Mouse (Mus musculus) urinary bladder, postnatal 36 days (tissue): ENCODE measurements around the gene Mdm4.
"Not testable (repeated sequence)": the region's sequence is repeated elsewhere in the genome, so short reads cannot be mapped to it uniquely, and the experiment has no call there.

Experiments
- DNase-seq, 2 experiments: peaks; one replicate each; pipeline ENCODE4 v3.0.0; 2022; ENCODE audit warnings: low spot score in 2 of 2, mixed read lengths in 1 of 2

Gene Mdm4

DNA sequence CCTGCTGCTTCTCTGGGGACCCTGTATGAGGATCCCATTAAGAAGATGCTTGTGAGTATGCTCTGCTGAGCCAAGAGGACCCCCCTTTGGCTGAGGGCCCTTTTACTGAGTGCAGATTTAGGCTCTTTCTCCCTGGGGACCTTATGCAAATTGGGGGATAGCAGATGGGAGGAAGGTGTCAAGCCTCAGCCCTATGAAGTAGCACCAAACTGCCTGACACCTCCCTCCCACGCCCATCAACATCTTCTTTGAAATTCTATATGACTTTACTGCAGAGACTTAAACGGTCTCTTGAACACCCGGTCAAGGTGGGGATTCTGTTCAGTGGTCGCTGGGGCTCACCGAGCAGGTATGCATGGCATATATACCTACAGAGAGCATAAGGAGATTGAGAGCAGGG, 22.7 kb upstream of the Mdm4 start:
- DNase-seq: no peak

DNA sequence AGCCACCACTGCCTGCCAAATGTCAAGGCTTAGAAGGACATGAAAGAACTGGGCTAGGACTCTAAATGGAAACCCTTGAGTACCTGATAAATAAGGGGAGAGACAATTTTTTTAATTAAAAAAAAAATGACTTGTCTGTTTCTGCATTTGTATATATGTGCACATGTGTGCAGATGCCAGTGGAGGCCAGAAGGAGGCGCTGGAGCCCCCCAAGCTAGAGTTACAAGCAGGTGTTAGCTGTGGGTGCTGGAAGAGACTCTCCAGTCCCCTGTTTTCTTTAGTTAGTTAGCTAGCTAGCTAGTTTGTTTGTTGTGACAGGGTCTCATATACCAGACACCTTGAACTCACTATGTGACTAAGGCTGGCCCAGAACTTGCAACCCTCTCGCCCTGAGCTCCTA, 21.5 kb upstream of the Mdm4 start:
- DNase-seq: no peak

DNA sequence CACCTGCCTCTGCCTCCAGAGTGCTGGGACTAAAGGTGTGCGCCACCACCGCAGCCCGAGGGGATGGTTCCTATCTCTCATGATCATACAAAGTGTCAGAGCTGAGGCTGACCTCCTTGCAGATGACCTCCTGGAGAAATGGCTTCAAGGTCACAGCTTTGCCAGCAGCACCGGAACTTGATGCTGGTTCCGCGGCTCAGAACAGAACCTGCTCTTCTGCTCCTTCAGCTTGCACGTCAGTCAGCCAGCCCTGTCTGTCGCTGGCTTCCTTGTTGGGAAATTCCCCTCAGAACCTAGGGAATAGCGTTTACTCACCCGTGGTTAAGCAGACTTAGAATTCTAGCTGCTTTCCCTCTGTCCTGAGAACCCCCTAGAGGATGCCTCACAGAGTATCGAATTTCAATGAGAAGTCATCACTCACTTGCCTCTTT, 19.7 kb upstream of the Mdm4 start:
- DNase-seq: no peak

DNA sequence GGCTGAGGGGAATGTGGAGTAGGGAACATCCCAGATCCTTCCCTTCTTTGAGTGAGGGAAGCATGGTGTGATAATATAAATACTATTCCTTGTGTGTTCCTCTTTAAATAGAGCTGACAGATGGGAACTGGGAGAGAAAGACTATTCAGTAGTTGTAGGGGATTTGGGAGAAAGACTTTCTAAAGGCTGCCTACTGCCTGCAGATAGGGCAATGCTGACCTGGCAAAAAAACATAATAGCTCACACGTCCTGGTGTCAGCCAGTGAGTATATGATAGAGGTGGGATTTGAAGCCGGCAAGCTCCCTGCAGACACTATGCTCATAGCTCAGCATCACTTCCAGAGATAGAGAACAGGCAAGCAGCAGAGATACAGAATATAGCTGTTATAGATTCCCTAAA, 18.3 kb upstream of the Mdm4 start:
- no peak for DNase-seq

DNA sequence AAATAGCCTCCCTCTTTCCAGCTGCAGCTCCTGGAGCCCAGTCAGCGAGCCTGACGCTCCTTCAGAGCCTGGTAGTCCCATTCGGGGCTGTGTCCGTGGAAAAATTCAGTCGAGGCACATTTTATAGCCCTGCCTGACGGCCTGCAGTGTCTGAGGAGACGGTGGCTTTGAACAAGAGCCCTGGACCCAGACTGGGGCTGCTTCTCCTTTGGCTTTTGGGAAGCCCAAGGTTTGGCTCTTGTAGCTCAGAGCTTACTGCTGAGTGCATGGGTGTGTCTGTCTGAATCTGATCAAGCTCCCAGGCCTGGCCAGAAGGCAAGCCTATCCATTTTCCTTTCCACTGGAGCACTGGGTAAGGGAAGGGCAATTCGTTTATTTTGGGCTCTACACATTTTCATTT, 17.2 kb upstream of the Mdm4 start:
- no peak for DNase-seq

DNA sequence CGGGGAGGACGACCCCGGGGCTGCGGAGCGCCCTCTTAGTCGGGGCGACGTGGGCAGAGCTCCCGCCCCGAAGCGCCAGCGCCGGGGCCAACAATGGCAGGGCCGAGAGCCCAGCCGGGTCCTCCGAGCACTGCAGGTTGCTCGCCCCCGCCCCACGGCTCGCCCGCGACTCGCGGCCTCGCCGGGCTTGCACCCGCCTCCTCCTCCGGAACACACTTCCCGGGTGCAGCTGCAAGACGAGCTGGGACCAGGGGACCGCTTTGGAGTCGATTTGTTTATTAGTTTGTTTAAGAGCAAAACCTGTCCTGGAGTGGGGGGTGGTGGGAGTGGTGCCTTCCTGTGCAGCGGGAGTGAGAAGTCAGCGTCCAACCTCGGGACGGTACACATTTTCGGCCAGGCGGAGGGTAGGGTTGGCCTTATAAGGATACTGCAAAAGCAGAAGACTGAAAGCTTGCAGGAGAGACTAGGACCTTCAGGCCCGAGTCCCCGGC, 16.1 kb upstream of the Mdm4 start:
- DNase-seq: peak; percentile 28 to 43

DNA sequence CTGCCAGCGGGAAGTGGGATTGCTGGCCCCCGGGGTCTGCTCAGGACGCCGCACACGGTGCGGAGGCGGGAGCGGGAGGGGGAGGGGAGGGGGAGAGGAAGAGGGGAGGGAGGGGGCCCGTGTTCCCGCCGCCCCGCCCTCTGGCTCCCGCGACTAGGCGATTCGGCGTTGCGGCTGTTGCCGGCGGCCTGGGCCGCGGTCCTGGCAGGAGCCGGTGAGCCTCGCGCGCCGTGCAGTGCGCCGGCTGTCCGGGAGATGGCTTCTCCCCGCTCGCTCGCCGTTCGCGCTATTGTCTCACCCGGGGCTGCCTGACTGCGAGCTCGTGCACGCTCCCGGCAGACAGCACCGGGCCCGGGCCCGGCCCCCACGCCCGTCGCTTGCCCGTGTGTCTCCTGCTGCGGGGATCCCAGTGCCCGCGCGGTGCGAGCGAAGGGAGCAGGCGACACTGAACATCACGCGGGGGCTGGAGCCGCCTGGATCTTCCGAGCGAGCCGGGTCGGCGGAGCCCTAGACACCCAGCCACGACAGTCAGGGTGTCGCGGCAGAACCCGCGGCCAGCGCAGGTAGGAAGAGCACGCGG, 15.6 kb upstream of the Mdm4 start:
- DNase-seq: peak; percentile 72 to 76

DNA sequence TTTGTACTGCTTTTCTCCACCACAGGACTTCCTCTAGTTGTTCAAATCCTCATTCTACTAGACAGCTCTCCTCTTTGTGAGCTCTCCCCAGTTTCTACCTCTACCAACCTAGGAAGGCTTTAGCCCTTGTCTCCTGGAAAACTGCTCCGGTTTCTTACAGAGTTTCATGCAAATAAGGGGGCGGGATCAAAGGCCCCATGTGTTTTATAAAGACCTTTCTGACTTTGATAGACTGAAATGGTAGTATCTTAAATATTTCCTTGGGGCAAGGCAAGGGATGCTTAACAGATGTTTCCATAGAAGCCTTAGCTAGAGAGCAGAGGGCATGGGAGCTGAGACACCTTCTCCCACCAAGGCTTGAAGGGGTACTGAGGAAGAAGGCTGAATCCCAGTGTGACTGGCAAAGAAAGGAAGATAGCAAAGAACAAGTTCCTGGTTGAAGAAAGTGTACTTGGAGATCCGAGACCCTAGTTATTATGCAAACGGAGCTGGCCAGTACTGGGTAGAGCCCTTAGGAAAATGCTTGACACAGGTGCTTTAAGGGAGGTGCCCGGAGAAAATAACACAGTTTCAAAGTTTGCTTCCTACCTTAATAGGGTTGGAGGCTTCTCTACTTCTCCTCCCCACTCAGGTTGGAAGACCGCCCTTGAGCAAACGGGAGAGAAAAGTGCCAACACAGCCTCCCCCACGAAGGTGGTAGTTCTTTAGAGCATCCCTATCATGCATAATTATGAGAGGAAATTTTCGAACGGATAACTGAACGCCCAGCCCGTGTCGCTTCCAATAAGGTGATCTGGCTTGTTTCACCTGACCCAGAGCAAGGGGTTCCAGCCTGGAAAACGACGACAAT, 14.9 kb upstream of the Mdm4 start, which contains the start of gene Pik3c2b:
Pik3c2b (plus strand) TSS at position 657 of the 850 bp plus-strand sequence.
- no peak for DNase-seq

DNA sequence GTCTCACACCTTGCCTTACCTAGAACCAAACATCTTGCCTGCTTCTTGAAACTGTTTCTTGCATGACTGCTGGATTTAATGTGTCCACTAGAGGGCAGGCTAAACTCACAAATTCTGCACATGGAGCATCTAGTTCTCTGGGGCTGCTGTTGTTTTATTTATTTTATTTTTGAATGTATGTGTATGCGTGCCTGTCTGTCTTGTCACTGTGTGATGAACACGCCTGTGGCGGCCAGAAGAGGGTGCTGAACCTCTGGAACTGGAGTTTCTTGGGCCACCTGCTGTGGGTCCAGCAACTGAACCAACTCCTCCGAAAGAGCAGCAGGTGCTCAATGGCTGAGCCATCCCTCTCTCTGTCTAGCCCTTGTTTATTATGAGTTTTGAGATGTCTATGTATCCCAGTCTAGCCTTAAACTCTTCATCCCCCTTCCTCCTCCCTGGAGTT, 9.2 kb upstream of the Mdm4 start:
- peak; percentile 29 to 49 for DNase-seq

DNA sequence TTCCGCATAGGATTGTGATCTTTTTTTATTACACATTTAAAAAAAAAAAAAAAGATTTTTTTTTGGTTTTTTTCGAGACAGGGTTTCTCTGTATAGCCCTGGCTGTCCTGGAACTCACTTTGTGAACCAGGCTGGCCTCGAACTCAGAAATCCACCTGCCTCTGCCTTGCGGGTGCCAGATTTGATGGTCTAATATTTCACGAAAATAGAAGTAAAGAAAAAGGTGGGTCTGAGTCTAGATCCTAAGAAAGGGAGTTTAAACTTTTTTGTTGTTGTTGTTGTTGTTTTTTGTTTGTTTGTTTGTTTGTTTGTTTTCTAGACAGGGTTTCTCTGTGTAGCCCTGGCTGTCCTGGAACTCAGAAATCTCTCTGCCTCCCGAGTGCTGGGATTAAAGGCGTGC, 4.3 kb upstream of the Mdm4 start:
- not testable (repeated sequence) for DNase-seq

DNA sequence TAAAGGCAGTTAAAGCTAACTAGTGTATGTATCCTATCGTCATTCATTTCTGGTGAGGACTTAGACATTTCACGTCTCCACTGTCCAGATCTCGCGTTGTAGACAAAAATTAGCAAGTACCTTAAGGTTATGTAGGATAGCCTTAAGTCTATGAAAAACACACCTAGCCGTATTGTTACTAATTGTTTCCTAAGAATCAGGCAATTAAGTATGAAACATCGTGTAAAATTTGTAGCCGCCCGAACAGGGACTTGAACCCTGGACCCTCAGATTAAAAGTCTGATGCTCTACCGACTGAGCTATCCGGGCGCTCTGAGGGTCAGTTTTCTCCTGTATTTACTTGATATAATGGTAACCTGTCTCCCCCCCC, 3.7 kb upstream of the Mdm4 start:
- peak in 1 of 2 experiments; percentile 50 for DNase-seq

DNA sequence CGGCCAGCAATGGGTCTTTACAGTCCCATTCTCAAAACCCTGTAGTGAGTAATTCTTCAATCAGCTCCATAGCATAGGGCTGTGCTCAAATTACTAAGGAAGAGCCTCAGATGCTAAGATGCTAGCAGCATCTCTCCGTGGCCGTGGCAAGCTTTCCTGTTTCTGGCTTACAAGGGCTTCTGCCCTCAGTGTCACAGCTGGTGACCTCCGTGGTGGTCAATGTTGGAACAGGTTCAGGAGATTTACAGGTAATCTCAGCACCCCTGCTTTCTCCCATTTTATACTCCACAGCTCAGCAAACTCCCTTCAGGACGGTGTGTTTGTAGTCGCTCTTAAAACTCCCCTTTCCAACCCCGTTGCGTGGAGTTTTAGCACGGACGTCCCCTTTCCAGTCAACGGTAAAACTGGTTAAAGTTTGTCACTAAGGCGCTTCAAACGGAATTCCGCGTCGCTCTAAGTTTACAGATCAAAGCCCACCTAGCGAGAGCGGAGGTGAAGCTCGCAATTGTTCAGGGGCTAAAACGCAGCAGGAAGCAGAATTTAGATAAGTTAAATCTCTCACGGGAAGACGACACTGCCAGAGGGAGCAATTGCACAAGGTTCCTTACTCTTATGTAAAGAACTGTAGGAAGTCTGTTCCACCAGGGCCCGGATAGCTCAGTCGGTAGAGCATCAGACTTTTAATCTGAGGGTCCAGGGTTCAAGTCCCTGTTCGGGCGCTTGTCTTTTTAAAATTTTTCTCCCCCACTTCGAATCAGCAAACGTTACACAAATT, 3.1 kb upstream of the Mdm4 start:
- DNase-seq: peak; percentile 60 to 66

DNA sequence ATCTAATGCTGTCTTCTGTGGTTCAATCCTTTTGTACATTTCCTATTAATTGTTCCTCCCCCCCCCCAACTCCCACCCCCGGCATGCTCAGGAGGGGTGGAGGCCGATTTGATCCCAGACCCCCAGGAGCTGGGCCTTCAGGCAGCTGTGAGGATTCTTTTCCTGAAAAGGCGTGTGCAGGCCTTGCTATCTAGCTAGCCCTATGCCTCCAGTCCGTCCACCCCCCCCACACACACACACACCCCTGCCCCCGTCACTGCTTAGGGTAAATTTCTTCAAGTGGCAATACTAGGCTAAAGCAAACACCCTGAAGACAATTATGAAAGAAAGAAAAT, 2.6 kb upstream of the Mdm4 start:
- DNase-seq: no peak

DNA sequence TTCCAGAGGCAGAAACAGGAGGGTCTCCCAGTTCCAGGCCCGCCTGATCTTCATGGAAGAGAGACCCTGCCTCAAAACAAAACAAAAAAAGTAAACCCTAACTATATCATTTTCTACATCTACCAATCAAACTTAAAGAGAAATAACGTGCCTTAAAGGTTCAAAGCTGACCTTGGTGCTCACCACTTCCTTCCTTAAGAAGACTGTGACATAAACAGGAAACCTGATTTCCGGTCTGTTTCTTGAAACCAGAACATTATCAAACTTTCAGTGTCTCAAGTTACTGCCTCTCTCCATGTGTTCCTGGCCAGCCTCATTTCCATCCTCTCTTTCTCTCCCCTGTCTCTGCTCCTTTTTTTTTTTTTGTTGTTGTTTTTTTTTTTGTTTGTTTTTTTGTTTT, 617 bp downstream of the Mdm4 start:
- no peak for DNase-seq

DNA sequence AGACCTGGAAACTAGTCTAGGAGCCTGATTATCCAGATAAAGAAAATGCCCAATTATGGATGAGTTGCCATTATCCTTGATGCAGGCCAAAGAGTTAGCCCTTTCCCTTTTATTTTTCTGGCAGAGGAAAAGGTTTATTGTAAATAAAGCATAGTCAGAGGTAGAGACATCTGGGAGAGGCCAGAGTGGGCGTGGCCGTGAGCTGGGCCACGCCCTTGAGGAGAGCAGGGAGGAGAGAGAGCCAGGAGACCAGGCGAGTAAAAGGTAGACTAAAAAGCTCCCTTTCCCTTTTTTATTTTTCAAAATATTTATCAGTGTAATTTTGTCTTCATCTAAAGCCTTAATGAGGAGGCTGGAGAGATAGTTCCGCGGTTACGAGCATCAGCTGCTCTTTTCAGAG, 2.4 kb downstream of the Mdm4 start:
- no peak for DNase-seq

DNA sequence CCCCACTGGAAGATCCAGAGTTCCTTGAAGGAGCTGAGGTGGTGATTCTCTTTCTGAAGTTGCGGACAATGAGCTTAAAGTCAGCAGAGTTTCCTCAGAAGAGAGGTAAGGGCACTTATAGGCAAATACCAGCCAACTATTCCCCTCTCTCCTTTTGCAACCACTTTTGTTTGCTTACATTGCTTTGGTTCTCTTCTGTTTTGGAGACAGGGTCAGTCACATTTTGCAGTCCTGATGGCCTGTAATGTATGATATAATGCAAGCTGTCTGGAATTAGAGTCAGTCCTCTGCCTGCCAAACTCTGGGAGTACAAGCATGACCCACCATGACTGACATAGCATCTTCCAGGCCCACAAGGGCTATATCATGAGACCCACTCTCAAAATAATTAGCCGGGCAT, 3.2 kb downstream of the Mdm4 start:
- no peak for DNase-seq

DNA sequence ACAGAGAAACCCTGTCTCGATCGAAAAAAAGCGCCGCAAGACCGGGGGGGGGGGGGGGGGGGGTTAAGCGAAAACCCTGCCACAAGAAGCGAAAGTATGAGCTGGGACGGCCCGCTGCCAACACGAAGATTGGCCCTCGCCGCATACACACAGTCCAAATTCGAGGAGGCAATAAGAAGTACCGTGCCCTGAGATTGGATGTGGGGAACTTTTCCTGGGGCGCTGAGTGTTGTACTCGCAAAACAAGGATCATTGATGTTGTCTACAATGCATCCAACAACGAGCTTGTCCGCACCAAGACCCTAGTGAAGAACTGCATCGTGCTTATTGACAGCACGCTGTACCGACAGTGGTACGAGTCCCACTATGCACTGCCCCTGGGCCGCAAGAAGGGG, 4.6 kb downstream of the Mdm4 start:
- not testable (repeated sequence) for DNase-seq

DNA sequence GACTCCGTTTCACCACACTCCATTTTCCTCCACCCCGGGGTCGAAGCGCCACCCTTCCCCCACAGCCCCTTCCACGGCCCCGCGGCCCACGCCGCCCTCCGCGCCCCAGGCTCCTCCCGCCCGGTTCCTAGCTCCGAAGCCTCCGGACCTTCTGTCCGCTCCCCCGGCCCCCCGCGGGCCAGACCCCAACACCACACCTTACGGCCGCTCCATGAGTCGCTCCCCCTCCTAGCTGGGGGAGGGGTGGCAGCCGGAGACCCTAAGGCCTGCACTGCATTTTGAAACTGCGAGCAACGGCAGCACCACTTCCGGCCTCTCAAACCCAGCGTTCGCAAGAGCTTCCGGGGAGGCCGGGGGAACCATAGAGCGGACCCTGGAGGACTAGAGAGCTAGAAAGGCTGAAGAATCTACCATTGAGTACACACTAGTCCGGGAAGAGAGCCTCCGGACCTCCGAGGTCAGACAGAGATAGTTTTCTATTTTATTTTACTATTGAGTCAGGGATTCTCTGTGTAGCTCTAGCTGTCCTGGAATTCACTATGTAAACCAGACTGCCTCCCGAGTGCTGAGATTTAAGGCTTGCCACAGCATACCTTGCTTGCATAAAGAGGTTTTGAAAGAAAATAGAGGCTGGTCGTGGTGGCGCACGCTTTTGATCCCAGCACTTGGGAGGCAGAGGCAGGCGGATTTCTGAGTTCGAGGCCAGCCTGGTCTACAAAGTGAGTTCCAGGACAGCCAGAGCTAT, 5.1 kb downstream of the Mdm4 start:
- peak; percentile 70 to 87 for DNase-seq

DNA sequence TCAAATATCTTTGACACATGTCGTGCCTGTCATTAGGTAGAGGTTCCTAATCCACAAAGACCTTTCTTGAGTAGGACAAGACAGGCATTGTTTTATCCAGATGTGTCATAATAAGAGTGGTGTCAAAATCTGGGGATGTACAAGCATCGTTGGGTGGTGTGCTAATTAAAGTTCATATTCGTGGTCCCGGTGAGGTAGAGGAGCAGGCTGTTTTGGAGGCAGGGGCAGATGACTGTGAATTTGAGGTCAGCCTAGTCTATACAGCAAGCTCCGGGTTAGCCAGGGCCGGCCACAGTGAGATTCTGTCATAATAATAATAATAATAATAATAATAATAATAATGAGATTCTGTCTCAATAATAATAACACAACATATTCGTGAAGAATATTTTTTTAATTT, 5.9 kb downstream of the Mdm4 start:
- DNase-seq: no peak

DNA sequence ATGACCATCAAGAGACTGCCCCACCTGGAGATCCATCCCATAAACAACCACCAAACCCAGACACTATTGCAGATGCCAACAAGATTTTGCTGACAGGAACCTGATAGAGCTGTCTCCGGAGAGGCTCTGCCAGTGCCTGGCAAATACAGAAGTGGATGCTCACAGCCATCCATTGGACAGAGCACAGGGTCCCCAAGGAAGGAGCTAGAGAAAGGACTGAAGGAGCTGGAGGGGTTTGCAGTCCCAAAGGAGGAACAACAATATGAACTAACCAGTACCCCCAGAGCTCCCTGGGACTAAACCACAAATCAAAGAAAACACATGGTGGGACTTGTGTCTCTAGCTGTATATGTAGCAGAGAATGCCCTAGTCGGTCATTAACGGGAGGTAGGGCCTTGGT, 6.6 kb downstream of the Mdm4 start:
- DNase-seq: not testable (repeated sequence)

DNA sequence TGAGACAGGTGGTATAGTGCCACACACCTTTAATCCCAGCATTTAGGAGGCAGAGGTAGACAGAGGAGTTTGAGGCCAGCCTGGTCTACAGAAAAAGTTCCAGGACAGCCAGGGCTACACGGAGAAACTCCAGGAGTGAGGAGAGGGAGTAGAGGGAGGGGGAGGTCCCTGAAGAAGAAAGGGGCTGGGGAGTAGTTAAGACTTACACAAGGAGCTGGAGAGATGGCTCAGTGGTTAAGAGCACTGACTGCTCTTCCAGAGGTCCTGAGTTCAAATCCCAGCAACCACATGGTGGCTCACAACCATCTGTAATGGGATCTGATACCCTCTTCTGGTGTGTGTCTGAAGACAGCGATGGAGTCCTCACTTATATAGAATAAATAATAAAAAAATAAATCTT, 8.4 kb downstream of the Mdm4 start:
- not testable (repeated sequence) for DNase-seq

DNA sequence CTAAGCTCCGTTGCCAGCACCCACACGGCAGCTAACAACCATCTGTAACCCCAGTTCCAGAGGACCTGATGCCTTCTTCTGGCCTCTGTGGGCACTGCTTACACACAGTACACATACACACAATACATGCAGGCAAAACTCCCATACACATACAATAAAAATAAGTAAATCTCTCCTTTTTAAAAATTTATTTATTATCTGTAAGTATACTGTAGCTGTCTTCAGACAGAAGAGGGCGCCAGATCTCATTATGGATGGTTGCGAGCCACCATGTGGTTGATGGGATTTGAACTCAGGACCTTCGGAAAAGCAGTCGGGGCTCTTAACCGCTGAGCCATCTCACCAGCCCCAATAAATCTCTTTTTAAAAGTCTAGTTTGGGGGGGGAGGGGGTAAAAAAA, 9.0 kb downstream of the Mdm4 start:
- DNase-seq: no peak
